Mouse (Mus musculus): ENCODE data around the gene Spock2.
"Not testable (repeated sequence)": the region's sequence is repeated elsewhere in the genome, so short reads cannot be mapped to it uniquely, and the experiment has no call there.

Spock2 gene

DNA sequence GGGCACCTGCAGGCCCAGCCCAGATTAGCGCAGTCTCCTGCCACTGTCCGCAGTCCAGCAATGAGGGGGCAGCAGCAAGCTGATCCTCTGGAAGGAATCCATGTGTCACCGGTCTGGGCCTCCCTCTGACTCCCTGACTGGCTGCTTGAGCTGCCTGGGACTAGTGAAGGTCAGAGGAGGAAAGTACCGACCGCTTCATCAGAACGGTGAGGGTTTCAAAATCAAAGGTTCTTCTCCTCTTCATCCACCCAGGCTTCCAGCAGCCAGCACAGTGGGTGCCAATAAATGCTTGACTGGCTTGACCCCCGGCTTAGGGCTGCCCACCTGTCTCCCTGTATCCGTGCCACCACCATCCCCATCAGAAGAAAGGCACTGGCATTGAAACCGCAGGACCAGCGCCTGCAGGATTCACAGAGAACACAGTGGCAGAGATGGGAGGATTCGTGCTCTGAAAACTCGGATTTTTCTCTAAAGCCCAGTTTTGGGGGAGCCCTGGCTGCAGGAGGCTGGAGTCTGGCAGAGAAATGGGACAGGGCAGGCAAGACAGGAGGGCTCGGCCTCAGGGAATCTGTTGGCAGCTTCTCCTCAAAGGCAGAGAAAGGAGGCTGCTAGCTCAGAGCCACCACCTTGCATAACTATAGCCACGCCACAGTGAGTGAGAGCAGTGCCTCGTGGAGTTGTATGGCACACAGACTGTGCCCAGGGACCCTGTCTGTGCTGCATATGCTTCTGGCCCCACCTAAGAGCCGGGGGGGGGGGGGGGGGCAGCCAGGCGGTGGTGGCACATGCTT, 2.5 kb downstream of the Spock2 start:
- peak; percentile 75 for DNase-seq

DNA sequence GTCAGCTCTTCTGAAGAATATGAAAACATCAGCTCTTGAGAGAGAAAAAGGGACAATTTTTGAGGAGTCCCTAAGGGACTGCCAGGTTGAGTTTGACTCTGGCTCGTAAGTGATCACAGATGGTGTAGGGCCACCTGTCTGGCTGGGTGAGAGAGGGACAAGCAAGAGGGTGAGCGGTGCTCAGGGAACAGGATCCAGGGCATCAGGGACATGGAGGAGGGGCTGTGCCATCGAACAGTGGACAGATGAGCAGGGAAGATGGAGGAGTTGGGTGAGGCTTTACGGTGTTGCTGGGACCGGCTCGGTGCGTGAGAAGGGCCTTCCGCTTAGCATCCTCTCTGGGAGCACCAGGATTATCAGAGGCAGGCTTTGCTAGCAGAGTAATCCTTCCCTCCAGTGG, 3.3 kb downstream of the Spock2 start:
- peak; percentile 67 for DNase-seq

DNA sequence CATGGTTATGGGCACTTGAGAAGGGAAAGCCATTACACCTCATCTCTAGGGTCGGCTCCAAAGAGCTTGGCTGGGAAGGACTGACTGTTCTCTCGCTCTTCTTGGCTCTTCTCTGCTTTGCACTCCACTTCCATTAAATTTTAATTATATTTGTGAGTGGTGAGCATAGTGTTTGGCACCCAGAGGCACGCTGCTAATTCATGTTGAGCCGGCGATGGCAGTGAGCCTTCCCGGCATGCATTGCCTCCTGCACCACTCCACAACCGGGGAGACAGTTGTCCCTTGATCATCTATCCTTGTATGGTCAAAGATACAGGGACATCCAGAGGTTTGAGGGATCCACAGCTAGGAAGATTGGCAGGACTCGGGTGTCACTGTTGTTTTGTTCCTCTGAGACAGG, 4.0 kb downstream of the Spock2 start:
- DNase-seq = no peak

DNA sequence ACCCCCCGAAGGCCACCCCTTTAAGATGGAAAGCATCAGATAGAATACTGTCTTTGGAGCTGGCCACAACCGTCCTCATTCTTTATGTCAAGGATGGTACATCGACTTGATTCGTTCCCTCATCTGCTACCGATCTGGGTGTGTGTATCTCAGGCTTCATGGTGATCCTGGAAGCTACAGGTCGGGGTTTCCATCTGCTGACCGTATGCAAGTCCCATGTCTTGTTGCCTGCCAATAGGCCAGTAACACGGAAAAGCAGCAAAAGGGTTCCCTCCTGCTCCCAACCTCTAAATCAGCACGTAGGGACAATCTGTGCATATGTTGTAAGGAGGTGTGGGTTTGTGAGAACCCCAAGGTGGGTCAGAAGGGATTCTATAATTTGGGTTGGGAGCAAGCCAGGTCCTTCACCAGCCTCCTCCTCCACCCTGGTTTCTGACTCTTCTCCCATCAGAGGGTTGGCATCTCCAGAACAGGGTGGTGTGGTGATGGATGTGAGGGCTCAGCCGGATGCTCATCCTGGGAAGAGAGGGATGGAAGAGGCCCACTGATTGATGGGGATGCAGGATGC, 5.0 kb downstream of the Spock2 start:
- no peak for DNase-seq

DNA sequence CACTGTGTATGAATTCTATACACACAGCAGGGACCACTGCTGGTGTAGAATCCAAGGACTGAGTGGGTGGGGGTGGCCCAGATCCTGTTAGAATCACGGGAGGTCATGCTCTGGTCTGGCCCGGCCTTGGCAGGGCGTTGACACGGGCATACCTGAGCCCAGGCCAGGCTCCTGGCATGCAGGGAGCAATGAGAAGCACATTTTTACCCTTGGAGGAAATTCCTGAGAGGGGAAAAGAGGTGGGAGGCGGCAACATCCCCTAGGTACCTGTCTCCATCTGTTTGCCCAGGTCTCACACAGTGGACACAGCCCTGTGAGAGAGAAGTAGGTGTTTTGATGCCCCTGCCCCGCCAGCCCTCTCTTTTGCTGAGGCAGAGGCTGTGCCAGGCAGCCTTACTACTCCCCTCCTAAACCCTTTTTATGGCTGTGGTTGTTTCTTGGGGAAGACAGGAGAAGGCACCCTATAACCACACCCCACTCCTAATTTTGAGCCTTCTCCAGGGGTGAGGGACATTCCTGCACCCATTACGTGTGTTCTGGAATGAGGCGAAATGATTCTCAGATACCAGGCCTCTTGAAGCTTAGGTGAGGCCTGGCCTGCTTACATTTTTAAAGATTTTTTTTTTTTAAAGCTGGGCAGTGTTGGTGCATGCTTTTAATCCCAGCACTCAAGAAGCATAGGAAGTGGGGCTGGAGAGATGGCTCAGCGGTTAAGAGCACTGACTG, 8.1 kb downstream of the Spock2 start:
- DNase-seq = no peak

DNA sequence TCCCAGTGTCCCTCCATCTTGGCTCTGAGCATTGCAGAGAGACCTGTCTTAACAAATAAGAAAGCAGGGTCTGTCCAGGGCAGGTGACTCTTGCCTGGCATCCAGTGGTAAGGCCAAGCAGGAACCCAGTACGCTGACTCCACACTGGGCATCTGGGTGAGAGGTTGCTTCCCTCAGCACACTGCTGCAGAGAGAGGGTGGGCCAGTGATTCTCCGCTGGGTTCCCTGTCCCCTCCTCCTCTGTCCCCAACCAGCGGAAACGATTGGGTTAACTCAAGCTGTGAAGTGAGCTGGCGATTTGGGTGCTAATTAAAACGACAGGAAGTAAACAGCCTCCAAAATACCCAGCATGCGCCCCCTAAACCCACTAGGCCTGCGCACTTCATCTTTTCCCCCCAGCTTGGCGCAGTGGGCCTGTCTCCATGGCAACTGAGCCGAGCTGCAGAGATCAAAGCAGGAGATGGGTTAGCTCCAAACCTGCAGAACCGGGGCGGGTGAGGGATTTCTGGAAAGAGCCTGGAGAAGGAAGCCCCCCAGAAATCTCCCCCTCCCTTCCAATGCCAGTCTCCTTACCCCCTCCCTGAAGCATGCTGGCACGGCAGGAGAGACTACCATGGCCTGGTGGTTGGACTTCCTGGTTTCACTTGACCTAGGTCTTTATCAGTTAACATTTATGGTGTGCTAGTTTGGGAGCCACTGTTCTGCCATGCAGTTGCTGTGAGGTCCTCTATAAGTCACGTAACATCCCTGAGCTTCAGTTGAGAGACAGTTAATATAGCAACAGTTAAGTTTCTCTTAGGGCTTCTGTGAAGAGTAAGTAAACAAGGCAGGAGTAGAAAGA, 9.5 kb downstream of the Spock2 start:
- peak; percentile 43 for DNase-seq

DNA sequence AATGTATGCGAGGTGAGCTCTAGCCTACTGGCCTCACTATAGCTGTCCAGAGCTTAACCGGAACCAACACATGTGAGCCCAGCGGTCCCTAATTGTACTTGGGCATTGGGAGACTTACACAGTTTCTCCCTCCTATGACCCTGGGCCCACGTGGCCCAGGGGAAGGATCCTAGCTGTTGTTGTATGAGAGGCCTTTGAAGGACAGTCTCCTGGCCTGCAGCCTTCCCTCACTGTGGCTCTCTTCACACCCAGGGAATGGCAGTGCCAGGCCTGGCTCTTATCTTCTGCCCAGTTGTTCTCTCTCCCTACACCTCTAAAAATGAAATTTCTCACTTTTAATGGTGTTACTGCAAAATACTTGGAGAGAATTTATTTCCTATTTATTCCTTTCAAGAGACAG, 11.0 kb downstream of the Spock2 start:
- no peak for DNase-seq

DNA sequence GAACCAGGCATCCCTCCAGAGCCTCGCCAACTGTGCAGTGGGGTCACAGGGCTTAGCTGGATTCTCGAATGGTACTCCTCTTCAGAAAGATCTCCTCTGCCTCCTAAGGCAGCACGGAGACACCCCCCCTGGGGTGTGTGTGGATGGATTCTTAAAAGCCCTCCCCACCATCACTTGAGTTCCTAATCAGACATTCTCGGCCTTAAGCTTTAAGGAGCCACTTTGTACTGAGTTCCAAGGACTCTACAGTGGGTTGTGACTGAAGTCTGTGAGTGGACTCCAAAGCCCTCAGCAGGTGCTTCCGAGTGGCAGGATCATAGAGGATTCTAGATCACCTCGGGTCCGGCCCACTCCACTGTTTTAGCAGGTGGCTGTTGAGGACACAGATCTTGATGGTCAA, 12.4 kb downstream of the Spock2 start:
- DNase-seq = no peak

DNA sequence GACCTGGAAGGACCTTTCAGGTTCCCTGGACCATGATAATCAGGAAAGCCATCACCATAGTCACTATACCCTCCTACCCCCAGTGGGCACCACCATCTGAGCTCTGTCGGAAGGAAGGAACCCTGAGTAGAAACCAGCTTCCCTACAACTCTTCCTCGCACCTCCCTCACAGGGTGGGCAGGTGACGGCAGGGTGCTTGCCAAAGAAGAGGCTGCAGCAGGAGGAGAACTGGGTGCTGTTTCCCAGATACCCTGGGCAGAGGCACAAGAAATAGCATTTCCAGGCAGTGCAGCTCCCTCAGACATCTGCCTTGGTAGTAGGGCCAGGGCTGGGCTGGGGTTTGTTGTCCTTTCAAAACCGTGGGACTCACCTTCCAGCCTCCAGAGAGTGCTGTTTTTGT, 14.6 kb downstream of the Spock2 start:
- no peak for DNase-seq

DNA sequence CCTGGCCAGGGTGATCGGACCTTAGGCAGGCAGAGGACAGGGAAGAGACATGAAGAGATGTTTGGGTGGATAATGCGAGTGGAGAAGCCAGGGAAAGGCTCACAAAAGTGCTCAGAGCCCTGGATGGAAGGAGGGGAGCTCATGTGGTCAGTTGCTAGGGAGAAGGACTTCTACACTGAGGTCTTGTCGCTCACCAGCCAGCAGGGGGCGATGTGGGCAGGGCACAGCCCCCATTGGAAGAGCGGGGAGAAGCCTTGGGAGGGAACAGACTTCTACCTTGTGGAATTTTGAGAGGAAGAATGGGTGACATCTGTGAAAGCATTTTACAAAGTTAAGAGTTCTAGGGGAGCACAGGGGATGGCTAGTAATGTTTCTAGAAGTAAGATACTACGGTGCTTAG, 18.1 kb downstream of the Spock2 start:
- no peak for DNase-seq

DNA sequence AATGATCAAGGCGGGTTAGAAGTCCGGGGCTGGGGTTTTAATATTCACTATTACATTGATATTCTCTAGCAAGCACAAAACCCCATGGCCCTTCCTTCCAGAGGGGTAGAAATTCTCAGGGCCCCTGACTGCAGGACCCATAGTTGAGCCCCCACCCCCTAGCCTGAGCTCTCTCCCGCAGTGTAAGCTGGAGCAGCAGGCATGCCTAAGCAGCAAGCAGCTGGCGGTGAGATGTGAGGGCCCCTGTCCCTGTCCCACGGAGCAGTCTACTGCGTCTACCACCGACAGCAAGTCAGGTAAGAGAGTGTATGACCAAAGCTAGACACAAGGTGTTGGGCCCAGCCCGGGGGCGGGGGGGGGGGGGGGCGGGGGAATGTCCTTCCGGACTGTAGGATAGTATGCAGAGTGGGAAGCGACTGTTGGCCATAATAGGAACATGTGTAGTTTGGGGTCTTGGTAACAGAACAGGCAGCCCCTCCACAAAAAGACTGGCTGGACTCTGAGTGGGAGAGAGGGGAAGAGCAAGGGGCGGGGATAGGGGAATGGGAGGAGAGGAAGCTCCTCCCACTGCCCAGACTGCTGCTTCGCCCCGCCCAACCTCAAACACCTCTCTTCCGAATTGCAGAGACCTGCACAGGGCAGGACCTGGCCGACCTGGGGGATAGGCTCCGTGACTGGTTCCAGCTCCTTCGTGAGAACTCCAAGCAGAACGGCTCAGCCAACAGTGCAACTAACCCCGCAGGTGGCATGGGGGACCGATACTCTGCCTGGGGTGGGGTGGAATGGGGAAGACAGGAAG, 19.7 kb downstream of the Spock2 start:
- DNase-seq = no peak

DNA sequence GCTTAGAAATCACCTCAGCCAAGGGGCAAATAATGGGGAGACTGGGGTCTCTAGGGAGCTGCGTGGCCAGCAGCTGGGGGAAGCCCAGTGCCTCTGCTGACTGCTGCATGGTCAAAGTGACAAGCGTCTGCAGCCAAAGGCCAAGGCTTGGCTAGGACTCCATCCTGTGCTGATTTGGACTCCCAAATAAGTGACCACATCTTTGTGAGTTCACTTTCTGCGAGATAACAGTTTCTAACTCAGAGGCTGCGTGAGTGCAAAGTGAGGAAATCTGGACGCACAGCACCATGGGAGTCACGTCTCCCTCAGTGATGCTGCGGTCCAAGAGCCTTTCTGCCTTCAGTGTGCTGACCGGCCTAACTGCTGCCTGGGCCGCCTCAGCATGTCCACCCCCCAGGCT, 22.3 kb downstream of the Spock2 start:
- no peak for DNase-seq

DNA sequence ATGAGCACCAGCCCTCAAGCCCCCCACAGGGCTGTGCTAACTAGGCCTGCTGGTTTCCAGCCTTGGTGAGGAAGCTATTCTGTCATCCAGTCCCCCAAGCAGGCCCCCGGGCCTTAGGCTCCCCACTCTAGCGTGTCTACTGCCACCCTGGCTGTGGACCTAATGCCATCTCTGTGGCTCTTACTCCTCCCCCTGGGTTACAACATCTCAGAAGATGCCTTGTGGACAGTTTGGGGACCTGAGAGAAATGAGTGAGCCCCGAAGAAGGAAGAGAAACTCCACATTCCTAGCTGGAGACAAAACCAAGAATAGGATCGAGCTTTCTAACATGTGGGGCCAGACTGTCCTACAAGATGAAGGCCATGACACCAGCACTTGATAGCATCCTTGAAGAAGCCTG, 24.5 kb downstream of the Spock2 start:
- DNase-seq = no peak

DNA sequence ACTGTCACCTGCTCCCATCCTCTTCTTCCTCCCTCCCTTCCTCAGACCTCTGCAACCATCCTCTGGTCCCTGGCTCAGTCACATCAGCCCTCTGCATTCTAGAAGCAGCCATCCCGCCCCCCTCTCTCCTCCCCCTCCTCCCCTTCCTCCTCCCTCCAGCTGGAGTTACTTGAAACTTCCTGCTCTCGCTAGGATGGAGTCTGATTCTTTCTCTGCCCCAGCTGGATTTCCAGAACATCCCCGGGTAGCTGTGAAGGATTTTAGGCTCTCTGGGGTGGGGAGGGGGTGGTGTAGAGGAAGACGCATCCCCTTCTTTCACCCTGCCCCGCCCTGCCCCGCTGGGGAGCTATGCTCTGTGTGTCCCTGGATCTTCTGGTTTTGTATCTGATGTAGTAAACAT, 27.5 kb downstream of the Spock2 start:
- no peak for DNase-seq

DNA sequence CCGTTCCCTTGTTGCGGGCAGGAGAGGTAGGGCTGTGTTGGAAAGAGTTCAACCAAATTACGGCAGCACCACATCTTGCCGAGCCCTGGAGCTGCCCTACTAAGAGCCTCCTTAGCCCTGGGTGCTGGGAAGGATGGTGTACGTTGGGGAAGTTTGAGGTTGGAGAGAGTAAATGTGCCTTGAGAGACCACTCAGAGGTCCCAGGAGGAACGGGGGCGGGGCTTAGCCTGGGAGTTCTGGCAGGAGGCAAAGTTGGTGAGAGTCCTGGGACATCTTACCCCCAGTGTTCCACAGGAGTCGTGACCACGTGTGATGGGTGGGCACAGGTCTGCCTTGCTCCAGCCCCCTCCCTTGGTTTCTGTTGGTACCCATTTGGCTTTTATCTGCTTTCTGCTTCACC, 28.2 kb downstream of the Spock2 start:
- no peak for DNase-seq

DNA sequence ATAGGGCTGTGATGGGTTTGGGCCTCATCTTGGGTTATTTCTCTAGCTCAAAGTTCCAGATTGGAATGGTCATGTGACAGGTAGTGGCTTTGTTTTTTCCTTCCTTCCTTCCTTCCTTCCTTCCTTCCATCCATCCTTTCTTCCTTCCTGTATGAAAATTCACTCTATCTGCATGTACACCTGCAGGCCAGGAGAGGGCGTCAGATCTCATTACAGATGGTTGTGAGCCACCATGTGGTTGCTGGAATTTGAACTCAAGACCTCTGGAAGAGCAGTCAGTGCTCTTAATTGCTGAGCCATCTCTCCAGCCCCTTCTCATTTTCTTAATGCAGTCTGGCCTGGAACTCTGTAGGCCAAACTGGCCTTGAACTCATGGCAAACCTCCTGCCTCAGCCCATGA, 30.0 kb downstream of the Spock2 start:
- DNase-seq = not testable (repeated sequence)

DNA sequence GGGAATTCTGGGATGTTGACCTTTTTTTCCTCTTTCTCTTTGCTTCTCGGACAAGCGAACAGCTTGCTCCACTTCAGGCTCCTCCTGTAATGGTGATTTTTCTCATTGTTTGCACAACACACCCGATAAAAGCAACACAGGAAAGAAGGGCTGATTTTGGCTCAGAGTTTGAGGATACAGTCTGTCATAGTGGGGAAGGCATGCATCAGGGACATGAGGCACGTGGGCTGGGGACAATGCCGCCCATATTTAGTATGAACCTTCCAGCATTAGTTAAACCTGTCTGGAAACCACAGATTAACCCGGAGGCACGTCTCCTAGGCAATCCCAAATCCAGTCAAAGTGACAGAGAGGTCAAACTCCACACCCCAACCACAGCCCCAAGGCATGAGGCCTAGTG, 30.9 kb downstream of the Spock2 start:
- DNase-seq = no peak

DNA sequence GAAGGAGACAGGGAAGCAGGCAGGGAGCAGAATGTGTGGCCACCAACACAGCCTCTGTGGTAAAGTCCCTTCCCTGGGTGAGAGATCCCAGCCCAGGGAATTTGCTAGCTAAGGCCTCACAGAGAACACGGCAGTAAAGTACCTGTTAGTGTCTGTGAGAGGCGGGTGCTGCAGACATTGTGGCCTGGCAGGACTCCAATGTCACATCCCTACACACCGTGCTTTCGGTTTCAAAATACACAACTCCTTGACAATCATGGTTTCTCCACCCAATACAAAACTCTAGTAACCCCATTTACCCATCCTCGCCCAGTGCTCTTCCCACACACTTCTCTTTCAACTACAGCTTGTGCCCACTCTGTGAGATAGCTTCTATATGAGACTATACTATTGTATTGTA, 32.7 kb downstream of the Spock2 start:
- no peak for DNase-seq

DNA sequence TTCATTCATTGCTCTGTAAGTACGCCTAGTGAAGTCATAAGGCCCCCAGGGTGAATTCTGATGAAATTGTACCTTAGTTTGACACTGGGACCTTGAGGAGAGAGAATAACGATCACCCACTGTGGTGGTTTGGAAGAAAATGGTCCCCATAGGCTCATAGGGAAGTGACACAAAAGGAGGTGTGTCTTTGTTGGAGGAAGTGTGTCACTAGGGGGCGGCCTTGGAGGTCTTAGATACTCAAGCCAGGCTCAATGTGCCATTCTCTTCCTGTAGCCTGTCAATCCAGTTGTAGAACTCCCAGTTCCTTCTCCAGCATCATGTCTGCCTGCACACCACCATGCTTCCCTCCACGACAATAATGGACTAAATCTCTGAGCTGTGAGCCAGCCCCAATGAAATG, 34.7 kb downstream of the Spock2 start:
- no peak for DNase-seq

DNA sequence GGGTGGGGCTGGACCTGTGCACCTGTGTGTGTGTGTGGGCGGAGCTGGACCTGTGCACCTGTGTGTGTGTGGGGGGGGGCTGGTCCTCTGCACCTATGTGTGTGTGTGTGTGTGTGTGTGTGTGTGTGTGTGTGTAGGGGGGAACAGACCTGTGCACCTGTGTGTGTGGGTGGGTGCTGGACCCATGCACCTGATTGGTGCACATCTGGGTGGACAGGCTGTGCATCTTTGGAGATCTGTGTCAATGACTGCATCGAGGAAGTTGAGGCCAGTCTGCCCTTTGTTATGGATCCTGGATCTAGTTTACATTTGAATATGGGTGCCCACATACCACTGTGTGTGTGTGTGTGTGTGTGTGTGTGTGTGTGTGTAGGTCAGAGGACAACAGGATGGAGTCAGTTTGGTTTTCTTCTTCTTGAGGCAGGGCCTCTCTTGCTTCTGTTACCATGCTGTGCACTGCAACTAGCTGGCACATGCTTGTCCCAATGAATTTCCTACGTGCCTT, 35.7 kb downstream of the Spock2 start:
- no peak for DNase-seq

DNA sequence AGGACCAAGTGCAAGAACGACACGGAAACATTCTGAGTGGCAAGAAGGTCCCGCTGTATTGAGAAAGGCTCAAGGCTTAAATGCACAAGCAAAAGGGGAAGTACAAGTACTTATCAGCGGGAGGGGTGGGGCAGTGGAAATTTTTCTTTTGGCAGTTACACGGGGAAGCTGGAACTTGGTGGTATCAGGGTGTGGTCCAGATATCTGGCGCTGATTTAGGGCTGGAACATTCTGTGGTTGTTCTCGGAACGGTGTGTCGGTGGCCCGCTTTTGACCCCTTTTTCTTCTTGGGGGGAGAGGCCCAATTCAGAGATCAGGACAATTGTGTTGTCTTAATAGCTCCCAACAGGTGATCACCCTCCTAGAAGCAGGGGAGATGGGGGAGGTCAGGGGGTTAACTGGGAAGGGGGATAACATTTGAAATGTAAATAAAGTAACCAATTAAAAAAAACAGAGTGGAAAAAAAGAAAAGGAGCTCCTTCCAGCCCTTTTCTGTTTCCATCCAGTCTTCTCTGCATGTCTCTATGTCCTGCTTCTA, 41.6 kb downstream of the Spock2 start:
- DNase-seq = not testable (repeated sequence)

DNA sequence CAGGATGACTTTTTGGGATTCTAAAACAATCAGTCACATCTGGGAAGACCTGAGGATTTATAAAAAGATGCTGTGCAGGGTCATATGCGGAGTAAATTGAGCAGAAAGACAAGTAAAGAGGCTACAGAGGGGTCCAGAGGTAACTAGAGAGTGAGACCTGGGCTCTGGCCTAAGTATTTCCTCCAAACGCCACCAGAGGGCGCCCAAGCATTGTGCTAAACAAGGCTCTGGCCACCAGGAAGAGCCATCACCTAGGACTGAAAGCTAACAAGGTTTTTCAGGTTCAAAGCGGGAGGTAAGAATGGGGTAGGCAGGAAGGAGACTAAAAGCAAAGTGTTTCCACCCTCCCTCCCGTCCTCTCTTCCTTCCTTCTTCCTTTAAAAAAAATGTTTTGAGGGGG, 42.1 kb downstream of the Spock2 start:
- peak; percentile 78 for DNase-seq
